Mouse (Mus musculus): ENCODE results near the gene Ttc24. TPM values are rescaled to one million over a fixed set of nuclear protein-coding genes. Genes with fewer than 3 reads are reported as not detected.

Ttc24 gene
- total RNA-seq, 2 experiments from 2014 or later = not detected

DNA sequence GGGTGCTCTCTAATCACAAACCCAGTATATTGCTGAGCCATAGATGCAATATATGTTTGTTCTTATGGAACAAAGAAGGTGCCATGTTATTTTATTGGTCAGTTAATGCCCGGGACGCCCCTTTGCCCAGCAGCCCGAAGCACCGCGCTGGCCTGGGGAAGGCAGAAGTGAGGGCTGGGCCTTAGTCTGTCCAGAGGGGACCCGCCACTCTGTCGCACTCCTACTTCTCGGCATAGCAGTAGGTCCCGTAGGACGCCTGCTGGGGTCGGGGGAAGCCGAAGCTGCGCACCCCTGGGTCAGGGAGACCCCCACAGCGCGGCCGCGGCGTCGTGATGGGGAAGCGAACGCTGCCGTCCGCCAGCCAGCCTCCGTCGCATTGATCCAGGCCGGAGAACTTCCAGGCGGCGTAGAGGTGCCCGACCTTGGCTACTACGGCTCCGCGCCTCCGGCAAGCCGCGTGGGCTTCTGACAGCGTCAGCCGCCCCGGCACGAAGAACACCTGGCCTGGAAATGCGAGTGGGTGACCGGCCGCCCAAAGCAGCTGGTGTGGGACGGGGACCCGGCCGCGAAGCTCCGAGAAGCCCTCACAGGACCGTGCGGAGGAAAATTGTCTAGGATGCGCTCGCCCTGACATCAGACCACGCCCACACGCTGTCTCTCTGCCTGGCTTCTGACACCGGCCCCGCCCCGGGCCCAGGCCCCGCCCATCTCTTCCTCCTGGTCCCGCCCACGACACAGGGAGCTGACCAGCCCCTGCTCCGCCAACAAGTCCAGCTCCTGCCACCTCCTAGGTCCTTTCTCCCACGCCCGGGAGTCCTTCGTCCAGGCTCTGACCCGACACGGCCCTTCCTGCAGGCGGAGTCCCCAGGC, 55.5 kb downstream of the Ttc24 start:
- ATAC-seq (replicated peaks; ENCODE audit: poor library complexity) = peak; percentile 94

Other genes starting within 250 kb of the Ttc24 start
- 0.12 TPM in 1 of 2 replicates, not detected in the other for gene Sh2d2a, start 231.5 kb downstream of the Ttc24 start, total RNA-seq (2015)
- gene Sh2d2a, start 231.5 kb downstream of the Ttc24 start, total RNA-seq (2017) = not detected in 2 replicates
- gene Prcc, start 192.7 kb downstream of the Ttc24 start, total RNA-seq (2015) = 24.5 and 25.6 TPM in 2 replicates
- 28.9 and 31.3 TPM in 2 replicates for gene Prcc, start 192.7 kb downstream of the Ttc24 start, total RNA-seq (2017)
- gene Hdgf, start 172.0 kb downstream of the Ttc24 start, total RNA-seq (2015) = 281 and 308 TPM in 2 replicates
- gene Hdgf, start 172.0 kb downstream of the Ttc24 start, total RNA-seq (2017) = 348 and 456 TPM in 2 replicates
- gene Mrpl24, start 158.8 kb downstream of the Ttc24 start, total RNA-seq (2015) = 157 and 195 TPM in 2 replicates
- 119 and 137 TPM in 2 replicates for gene Mrpl24, start 158.8 kb downstream of the Ttc24 start, total RNA-seq (2017)
- gene Isg20l2, start 148.0 kb downstream of the Ttc24 start, total RNA-seq (2015) = 45.2 and 51.0 TPM in 2 replicates
- 41.1 and 51.0 TPM in 2 replicates for gene Isg20l2, start 148.0 kb downstream of the Ttc24 start, total RNA-seq (2017)
- gene Rrnad1, start 147.6 kb downstream of the Ttc24 start, total RNA-seq (2015) = 10.3 and 11.1 TPM in 2 replicates
- gene Rrnad1, start 147.6 kb downstream of the Ttc24 start, total RNA-seq (2017) = 13.2 and 16.2 TPM in 2 replicates
- gene Crabp2, start 129.6 kb downstream of the Ttc24 start, total RNA-seq (2015) = not detected in 2 replicates
- not detected in 2 replicates for gene Crabp2, start 129.6 kb downstream of the Ttc24 start, total RNA-seq (2017)
- 0.02 TPM in 1 of 2 replicates, not detected in the other for gene Nes, start 107.2 kb downstream of the Ttc24 start, total RNA-seq (2015)
- gene Nes, start 107.2 kb downstream of the Ttc24 start, total RNA-seq (2017) = 0.20 TPM in 1 of 2 replicates, not detected in the other
- not detected in 2 replicates for gene Bcan, start 78.1 kb downstream of the Ttc24 start, total RNA-seq (2015)
- not detected in 2 replicates for gene Bcan, start 78.1 kb downstream of the Ttc24 start, total RNA-seq (2017)
- not detected in 2 replicates for gene Hapln2, start 50.7 kb downstream of the Ttc24 start, total RNA-seq (2015)
- not detected in 2 replicates for gene Hapln2, start 50.7 kb downstream of the Ttc24 start, total RNA-seq (2017)
- gene Gpatch4, start 35.2 kb downstream of the Ttc24 start, total RNA-seq (2015) = 34.2 and 38.7 TPM in 2 replicates
- gene Gpatch4, start 35.2 kb downstream of the Ttc24 start, total RNA-seq (2017) = 49.2 and 51.8 TPM in 2 replicates
- gene Naxe, start 19.8 kb downstream of the Ttc24 start, total RNA-seq (2015) = 44.2 and 67.8 TPM in 2 replicates
- 39.6 and 41.4 TPM in 2 replicates for gene Naxe, start 19.8 kb downstream of the Ttc24 start, total RNA-seq (2017)
- 14.1 and 14.2 TPM in 2 replicates for gene Iqgap3, start 3.7 kb upstream of the Ttc24 start, total RNA-seq (2015)
- gene Iqgap3, start 3.7 kb upstream of the Ttc24 start, total RNA-seq (2017) = 21.4 and 22.0 TPM in 2 replicates
- 82.5 and 95.7 TPM in 2 replicates for gene Mef2d, start 64.1 kb upstream of the Ttc24 start, total RNA-seq (2015)
- 49.6 and 52.8 TPM in 2 replicates for gene Mef2d, start 64.1 kb upstream of the Ttc24 start, total RNA-seq (2017)
- gene Rhbg, start 176.4 kb upstream of the Ttc24 start, total RNA-seq (2015) = not detected in 2 replicates
- gene Rhbg, start 176.4 kb upstream of the Ttc24 start, total RNA-seq (2017) = 0.14 TPM in 1 of 2 replicates, not detected in the other
- 0.10 TPM in 1 of 2 replicates, not detected in the other for gene Gm38392, start 208.9 kb upstream of the Ttc24 start, total RNA-seq (2015)
- not detected in 2 replicates for gene Gm38392, start 208.9 kb upstream of the Ttc24 start, total RNA-seq (2017)
- gene Tsacc, start 218.7 kb upstream of the Ttc24 start, total RNA-seq (2015) = 10.3 and 12.2 TPM in 2 replicates
- gene Tsacc, start 218.7 kb upstream of the Ttc24 start, total RNA-seq (2017) = 4.1 and 5.3 TPM in 2 replicates
- 620 and 719 TPM in 2 replicates for gene Cct3, start 218.8 kb upstream of the Ttc24 start, total RNA-seq (2015)
- gene Cct3, start 218.8 kb upstream of the Ttc24 start, total RNA-seq (2017) = 355 and 383 TPM in 2 replicates
- 86.5 and 116 TPM in 2 replicates for gene Glmp, start 246.7 kb upstream of the Ttc24 start, total RNA-seq (2015)
- 20.2 and 23.9 TPM in 2 replicates for gene Glmp, start 246.7 kb upstream of the Ttc24 start, total RNA-seq (2017)